In the genomic region with DNA sequence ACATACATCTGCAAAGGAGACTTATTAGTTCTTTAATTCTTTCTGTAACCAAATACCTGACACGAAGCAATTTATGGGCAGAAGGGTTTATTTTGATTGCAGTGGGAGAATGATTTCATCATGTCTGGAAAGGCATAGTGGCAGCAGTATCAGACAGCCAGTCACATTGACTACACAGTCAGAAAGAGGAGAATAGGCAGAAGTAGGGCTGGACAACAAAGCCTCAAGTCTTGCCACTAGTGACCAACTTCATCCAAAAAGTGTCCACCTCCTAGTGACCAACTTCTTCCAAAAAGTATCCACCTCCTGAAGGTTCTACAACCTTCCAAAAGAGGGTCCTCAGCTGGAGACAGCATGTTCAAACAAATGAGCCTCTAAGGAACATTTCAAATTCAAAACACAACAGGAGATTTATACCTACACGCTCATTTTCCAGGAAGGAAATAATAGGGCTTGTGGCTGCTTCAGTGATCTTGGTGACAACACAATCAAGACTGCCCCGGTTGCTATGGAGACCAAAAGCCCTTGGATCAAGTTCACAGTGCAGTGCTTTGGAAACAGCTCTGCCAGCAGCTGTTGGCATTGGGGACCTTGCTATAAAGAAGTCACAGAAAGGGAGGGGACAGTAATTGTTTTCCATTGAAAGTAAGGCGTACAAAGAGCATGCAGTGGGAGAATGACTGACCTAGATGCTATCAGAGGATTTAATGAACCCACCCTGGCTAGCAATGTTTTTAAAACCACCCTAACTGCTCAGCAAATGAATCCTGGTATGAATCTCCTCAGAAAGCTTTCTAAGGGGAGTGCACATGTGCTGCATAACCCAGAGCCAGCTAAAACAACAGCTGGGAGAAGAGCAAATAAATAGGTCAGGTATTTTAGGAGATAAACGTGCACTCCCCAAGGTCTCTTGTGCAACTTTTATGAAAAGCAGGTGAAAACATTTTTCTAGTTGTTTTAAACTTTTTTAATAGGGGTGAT, we compare ENCODE assay signal across 10 mouse cellular contexts.
A peak's percentile ranks its signal among the peaks of the same experiment; 100 is the strongest.
DNase-seq lines count a peak whose midpoint lies in the region; ATAC-seq and TF ChIP-seq lines count a peak whose summit lies in the region.
"Had no signal": no experiment of that assay in that cellular context is flagged by ENCODE, and none has a peak within 500 bp of the region (broad histone marks: within the 10 kb centered on the region; RNA-seq: fewer than 3 reads in every experiment).

No protein-coding gene starts in this region.

- H3K9me3 ChIP-seq in ES-E14 (ENCODE audit: control insufficient read depth, insufficient read depth, low read depth, low read length): no peaks in the 10 kb centered on the region
- H3K9me3 ChIP-seq in kidney, embryonic 16.5 days (ENCODE audit: low read length): no peaks in the 10 kb centered on the region
- H3K9me3 ChIP-seq in midbrain, embryonic 11.5 days (ENCODE audit: control insufficient read depth, low read length): no peaks in the 10 kb centered on the region
- H3K9me3 ChIP-seq: megakaryocyte, embryonic 14.5 days had no signal

- H3K27ac ChIP-seq in ES-E14 (ENCODE audit: insufficient read depth, low read depth, low read length, poor library complexity, severe bottlenecking): no peak overlapping the region
- H3K27ac ChIP-seq in kidney, embryonic 16.5 days (ENCODE audit: low read length): peak overlapping the region; percentile 12; the same call in 1 of the 2 replicates
- H3K27ac ChIP-seq in midbrain, embryonic 11.5 days (ENCODE audit: low read depth, low read length): no peak overlapping the region
- H3K27ac ChIP-seq: heart, adult 2 months had no signal

- no peak overlapping the region for H3K4me2 ChIP-seq in kidney, embryonic 16.5 days (replicated peaks; ENCODE audit: low read depth, low read length)
- H3K4me2 ChIP-seq in midbrain, embryonic 11.5 days: no peak overlapping the region

- H3K27me3 ChIP-seq in kidney, embryonic 16.5 days (ENCODE audit: insufficient read depth, low read length): no peaks in the 10 kb centered on the region
- no peaks in the 10 kb centered on the region for H3K27me3 ChIP-seq in midbrain, embryonic 11.5 days (ENCODE audit: control insufficient read depth, insufficient read depth, low read length)

- no peak overlapping the region for H3K9ac ChIP-seq in ES-E14 (ENCODE audit: insufficient read depth, low read depth, low read length, poor library complexity, severe bottlenecking)
- H3K9ac ChIP-seq in kidney, embryonic 16.5 days (replicated peaks; ENCODE audit: low read length): no peak overlapping the region
- no peak overlapping the region for H3K9ac ChIP-seq in midbrain, embryonic 11.5 days (ENCODE audit: low read length)

- in situ Hi-C loops in ES-E14 (cut with MboI; ENCODE audit: low sequenced_read_pairs in 2 of 2, unreplicated experiment in 2 of 2): no loop called here

- 36% methylated on average over 5 of the region's 5 CpGs for WGBS in kidney, embryonic 16.5 days
- 39% methylated on average over 5 of the region's 5 CpGs for WGBS in midbrain, embryonic 11.5 days

- ATAC-seq in kidney, embryonic 16.5 days (ENCODE audit: low FRiP score, low TSS enrichment): peak; percentile 93
- ATAC-seq in midbrain, embryonic 11.5 days (ENCODE audit: low FRiP score): peak; percentile 93

- H3K36me3 ChIP-seq in ES-E14 (ENCODE audit: control insufficient read depth, insufficient read depth, low read length, poor library complexity, severe bottlenecking): no peaks in the 10 kb centered on the region
- no peaks in the 10 kb centered on the region for H3K36me3 ChIP-seq in kidney, embryonic 16.5 days (ENCODE audit: insufficient read depth, low read length)
- H3K36me3 ChIP-seq in midbrain, embryonic 11.5 days (ENCODE audit: control insufficient read depth, insufficient read depth, low read length): no peaks in the 10 kb centered on the region

- H3K4me1 ChIP-seq in ES-E14 (ENCODE audit: control insufficient read depth in 2 of 2, insufficient read depth in 2 of 2, low read length in 2 of 2, poor library complexity in 1 of 2): no peaks in the 10 kb centered on the region
- H3K4me1 ChIP-seq in kidney, embryonic 16.5 days (ENCODE audit: insufficient read depth, low read length): no peaks in the 10 kb centered on the region
- peaks cover 2% of the 10 kb centered on the region; the same call in 1 of the 2 replicates for H3K4me1 ChIP-seq in midbrain, embryonic 11.5 days (ENCODE audit: control insufficient read depth, insufficient read depth, low read length)
- H3K4me1 ChIP-seq: megakaryocyte, embryonic 14.5 days had no signal

- peak; percentile 1 for DNase-seq in ES-E14 (ENCODE audit: low read depth, low spot score)
- DNase-seq in adrenal gland, adult 8-10 months: peak; percentile 53
- peak; percentile 50 for DNase-seq in forelimb bud, embryonic 11.5 days (ENCODE audit: low read depth, low spot score)
- peak; percentile 87 for DNase-seq in midbrain, embryonic 11.5 days (ENCODE audit: low spot score, missing footprints)
- peak; percentile 3 for DNase-seq in right cerebral cortex, postnatal 25 days
- DNase-seq in cerebellum, adult 11-12 months: no peak
- DNase-seq in natural killer cell, adult 2 months (ENCODE audit: low spot score in 2 of 2): no peak

- no peak overlapping the region for H3K4me3 ChIP-seq in ES-E14 (ENCODE audit: insufficient read depth in 1 of 2, low read depth in 1 of 2, low read length in 2 of 2, poor library complexity in 1 of 2, severe bottlenecking in 1 of 2)
- H3K4me3 ChIP-seq in kidney, embryonic 16.5 days (ENCODE audit: low read length): no peak overlapping the region
- H3K4me3 ChIP-seq in midbrain, embryonic 11.5 days (ENCODE audit: low read depth, low read length): no peak overlapping the region
- H3K4me3 ChIP-seq: heart, adult 2 months; megakaryocyte, embryonic 14.5 days had no signal

TF ChIP-seq in ES-E14, 5 proteins besides CTCF, POLR2A, EP300 and RAD21:
- TF ChIP-seq HCFC1 (IDR thresholded peaks at IDR 0.05; ENCODE audit: borderline replicate concordance, insufficient read depth, low read length) (no peak), MAFK (IDR thresholded peaks at IDR 0.05; ENCODE audit: insufficient read depth, low read depth, low read length) (no peak)
TF ChIP-seq in ES-E14: peak in this region for 0.

Comparison
In these comparisons a context has a peak if more than half of its experiments do, and no peak if none do; other contexts are left out.
1. DNase-seq: peak in ES-E14 (single experiment), adrenal gland, adult 8-10 months (single experiment), forelimb bud, embryonic 11.5 days (single experiment), midbrain, embryonic 11.5 days (single experiment) and right cerebral cortex, postnatal 25 days (single experiment); none in cerebellum, adult 11-12 months (single experiment) and natural killer cell, adult 2 months (0 of 2).